Mouse (Mus musculus): ENCODE data around the gene Apba2. TPM values are rescaled to one million over a fixed set of nuclear protein-coding genes. Genes with fewer than 3 reads are reported as not detected.

The Apba2 gene
- polyA plus RNA-seq, 1 experiment from 2014 or later: 5.4 TPM

DNA sequence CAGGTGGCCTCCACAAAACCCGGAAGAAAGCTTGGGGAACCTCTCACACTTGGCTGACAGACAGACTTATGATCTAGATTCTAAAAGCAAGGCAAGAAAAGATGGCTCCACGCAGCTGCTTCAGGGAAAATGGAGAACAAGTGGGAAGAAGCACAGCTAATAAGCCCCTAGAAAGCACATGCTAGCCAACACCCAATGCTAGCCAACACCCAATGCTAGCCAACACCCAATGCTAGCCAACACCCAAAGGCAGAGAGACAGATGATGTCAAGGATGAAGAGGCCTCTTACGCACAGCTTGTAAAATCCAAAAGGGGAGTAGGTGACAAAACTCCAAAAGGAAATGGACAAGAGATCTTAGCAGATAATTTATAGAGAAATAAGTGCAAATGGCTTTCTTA lies 108.4 kb downstream of the Apba2 start:
- Histone ChIP-seq H3K4me2 (no peak overlapping the region), H3K9me3 (replicated peaks) (no peaks in the 10 kb centered on the region; the same call in 1 of the 2 replicates), H3K4me3 (replicated peaks) (no peak overlapping the region), H3K27me3 (no peaks in the 10 kb centered on the region), H3K9ac (no peak overlapping the region), H3K4me1 (no peaks in the 10 kb centered on the region), H3K36me3 (no peaks in the 10 kb centered on the region), H3K27ac (no peak overlapping the region)
- ATAC-seq (replicated peaks; ENCODE audit: low FRiP score): no peak
- 81% methylated on average over 3 of the region's 3 CpGs for WGBS

DNA sequence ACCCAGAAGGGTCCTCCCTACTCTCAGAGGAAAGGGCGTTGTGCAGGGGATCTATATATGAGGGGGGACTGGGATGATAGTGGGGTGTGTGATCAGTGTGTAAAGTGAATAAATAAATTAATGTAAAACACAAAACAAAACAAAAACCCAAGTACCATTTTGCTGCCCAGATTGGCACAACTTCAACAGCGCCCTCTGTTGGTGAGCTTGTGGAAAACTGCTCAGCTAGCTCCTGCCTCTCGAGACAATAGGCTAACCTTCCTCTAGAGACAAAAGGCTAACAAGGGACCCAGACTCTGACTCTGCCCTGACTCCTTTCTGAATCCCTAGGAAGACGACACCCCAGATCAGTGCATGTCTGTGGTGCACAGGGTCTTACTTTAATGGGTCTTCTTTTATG lies 109.4 kb downstream of the Apba2 start:
- Histone ChIP-seq H3K4me3 (replicated peaks) (no peak overlapping the region), H3K4me1 (no peaks in the 10 kb centered on the region), H3K27me3 (no peaks in the 10 kb centered on the region), H3K4me2 (no peak overlapping the region), H3K9ac (no peak overlapping the region), H3K36me3 (no peaks in the 10 kb centered on the region), H3K27ac (no peak overlapping the region), H3K9me3 (replicated peaks) (no peaks in the 10 kb centered on the region; the same call in 1 of the 2 replicates)
- WGBS: 74% methylated on average over 4 of the region's 4 CpGs
- no peak for ATAC-seq (replicated peaks; ENCODE audit: low FRiP score)

DNA sequence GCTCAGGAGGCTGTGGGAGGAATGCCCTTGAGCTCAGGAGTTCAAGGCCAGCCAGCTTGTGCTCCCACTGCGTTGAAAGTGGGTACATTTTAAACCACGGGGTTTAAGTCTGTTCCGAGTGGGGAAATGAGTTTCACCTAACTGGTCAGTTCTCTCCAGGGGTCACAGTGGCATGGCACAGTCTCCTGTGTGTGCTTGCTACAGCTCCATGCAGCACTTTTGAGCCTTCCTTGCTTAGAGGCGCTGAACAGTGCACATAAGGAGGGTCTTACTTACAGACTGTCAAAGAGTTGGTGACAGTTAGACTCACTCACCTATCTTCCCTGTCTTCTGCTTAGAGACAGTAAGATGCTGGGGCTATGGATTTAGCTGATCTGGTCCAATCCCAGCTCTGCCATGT lies 117.8 kb downstream of the Apba2 start:
- H3K4me1 ChIP-seq: peaks cover 14% of the 10 kb centered on the region
- no peaks in the 10 kb centered on the region for H3K36me3 ChIP-seq
- H3K4me2 ChIP-seq: no peak overlapping the region
- H3K9ac ChIP-seq: no peak overlapping the region
- WGBS: 92% methylated on average over 4 of the region's 4 CpGs
- no peaks in the 10 kb centered on the region for H3K9me3 ChIP-seq (replicated peaks)
- H3K27me3 ChIP-seq: no peaks in the 10 kb centered on the region
- H3K27ac ChIP-seq: no peak overlapping the region
- no peak for ATAC-seq (replicated peaks; ENCODE audit: low FRiP score)
- H3K4me3 ChIP-seq (replicated peaks): no peak overlapping the region

DNA sequence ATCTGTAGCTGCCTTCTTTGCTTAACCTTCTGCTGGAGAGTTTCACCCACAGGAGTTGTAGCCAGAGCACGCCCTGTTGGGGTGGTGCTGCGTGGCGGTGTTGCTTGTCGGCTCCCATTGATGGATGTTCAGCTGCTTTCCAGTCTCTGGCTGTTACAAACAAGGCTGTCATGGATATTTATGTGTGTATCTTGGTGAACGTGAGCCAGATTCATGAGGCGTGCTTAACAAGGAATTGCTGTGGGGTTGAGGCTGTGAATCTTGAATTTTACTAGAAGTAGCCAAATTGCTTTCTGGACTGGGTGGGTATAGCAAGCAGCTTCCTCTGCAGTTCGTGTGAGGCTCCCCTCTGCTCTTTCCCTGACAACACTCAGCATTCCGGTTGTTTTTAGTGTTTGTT lies 125.0 kb downstream of the Apba2 start:
- Histone ChIP-seq H3K4me3 (replicated peaks) (no peak overlapping the region), H3K4me1 (peaks cover 5% of the 10 kb centered on the region; the same call in 1 of the 2 replicates), H3K9me3 (replicated peaks) (no peaks in the 10 kb centered on the region), H3K36me3 (no peaks in the 10 kb centered on the region), H3K9ac (no peak overlapping the region), H3K27ac (no peak overlapping the region), H3K27me3 (no peaks in the 10 kb centered on the region), H3K4me2 (no peak overlapping the region)
- no peak for ATAC-seq (replicated peaks; ENCODE audit: low FRiP score)
- WGBS: 36% methylated on average over 8 of the region's 8 CpGs

DNA sequence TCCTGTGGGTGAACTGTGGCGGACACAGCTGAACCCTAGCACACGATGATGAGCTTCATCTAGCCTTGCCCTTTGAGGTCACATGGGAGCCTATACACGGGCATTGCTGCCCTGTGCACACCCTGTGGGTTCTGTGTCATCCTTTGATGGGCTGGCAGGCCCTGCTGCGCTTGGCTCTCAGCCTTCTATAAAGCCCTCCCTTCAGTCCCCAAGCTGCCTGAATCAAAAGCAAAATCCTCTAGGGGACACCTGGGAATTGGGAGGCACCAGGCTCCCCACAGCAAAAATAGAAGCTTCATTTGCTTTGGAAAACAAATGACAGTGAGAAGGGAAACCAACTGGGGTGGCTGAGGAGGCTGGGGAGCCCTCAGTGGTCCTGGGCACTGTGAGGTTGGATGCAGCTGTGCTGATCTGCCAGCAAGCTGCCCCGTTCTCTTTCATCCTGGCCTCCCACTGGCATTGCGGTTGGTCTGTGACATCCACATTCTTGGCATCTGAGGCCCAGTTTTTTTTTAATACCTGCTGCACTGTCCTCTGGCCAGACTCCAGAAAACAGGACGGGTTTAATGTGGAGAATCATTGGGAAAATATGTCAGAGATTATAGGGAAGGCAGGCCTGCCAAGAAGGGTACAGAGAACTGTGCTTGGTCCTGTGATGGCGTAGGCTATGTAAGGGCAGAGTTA lies 126.6 kb downstream of the Apba2 start:
- Histone ChIP-seq H3K9ac (no peak overlapping the region), H3K4me2 (no peak overlapping the region), H3K4me3 (replicated peaks) (no peak overlapping the region), H3K27me3 (no peaks in the 10 kb centered on the region), H3K9me3 (replicated peaks) (no peaks in the 10 kb centered on the region), H3K4me1 (peaks cover 10% of the 10 kb centered on the region; the same call in 1 of the 2 replicates), H3K27ac (no peak overlapping the region), H3K36me3 (no peaks in the 10 kb centered on the region)
- WGBS: 69% methylated on average over 8 of the region's 8 CpGs
- no peak for ATAC-seq (replicated peaks; ENCODE audit: low FRiP score)

DNA sequence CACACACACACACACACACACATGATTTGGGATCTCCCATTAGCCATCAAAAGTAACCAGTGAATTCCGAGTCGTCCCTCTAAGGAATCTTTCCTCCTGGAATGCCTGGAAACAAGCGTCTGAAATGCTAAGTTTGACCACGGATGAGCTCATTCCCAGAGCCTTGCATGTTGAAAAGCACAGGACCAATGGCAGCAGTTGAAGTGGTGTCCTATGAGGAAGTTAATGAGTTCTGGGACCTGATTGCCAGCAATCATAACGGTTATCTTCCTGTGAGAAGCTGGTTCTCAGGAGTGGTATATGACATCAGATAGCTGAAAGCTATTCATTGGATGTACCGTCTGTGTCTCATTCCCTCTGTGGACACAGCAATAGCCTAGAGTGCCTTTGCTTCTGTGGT lies 129.2 kb downstream of the Apba2 start:
- Histone ChIP-seq H3K27ac (no peak overlapping the region), H3K9ac (no peak overlapping the region), H3K4me2 (no peak overlapping the region), H3K4me1 (peaks cover 7% of the 10 kb centered on the region; the same call in 1 of the 2 replicates), H3K36me3 (no peaks in the 10 kb centered on the region), H3K27me3 (no peaks in the 10 kb centered on the region), H3K4me3 (replicated peaks) (no peak overlapping the region), H3K9me3 (replicated peaks) (no peaks in the 10 kb centered on the region)
- WGBS: 88% methylated on average over 6 of the region's 6 CpGs
- no peak for ATAC-seq (replicated peaks; ENCODE audit: low FRiP score)

DNA sequence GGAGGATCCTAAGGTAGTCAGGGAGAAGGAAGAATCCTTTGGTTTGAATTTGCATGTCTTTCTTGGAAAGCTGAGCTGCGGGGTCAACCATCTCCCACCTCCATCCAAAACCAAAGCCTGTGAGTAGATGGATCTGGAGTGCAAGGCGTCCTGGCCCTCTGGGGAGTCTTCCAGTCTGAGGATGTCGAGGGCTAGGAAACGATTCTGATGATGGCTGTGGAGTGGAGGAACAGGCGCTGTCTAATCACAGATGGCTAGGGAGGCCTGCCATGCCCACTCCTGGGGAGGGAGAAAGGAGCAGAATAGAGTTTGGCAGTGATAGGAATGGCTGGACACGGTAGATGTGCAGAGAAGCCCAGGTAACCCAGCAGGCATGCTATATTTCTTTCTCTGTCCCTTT lies 129.6 kb downstream of the Apba2 start:
- Histone ChIP-seq H3K4me2 (no peak overlapping the region), H3K4me3 (replicated peaks) (no peak overlapping the region), H3K36me3 (no peaks in the 10 kb centered on the region), H3K9ac (no peak overlapping the region), H3K4me1 (peaks cover 7% of the 10 kb centered on the region; the same call in 1 of the 2 replicates), H3K9me3 (replicated peaks) (no peaks in the 10 kb centered on the region), H3K27me3 (no peaks in the 10 kb centered on the region), H3K27ac (no peak overlapping the region)
- ATAC-seq (replicated peaks; ENCODE audit: low FRiP score): no peak
- 65% methylated on average over 6 of the region's 6 CpGs for WGBS

DNA sequence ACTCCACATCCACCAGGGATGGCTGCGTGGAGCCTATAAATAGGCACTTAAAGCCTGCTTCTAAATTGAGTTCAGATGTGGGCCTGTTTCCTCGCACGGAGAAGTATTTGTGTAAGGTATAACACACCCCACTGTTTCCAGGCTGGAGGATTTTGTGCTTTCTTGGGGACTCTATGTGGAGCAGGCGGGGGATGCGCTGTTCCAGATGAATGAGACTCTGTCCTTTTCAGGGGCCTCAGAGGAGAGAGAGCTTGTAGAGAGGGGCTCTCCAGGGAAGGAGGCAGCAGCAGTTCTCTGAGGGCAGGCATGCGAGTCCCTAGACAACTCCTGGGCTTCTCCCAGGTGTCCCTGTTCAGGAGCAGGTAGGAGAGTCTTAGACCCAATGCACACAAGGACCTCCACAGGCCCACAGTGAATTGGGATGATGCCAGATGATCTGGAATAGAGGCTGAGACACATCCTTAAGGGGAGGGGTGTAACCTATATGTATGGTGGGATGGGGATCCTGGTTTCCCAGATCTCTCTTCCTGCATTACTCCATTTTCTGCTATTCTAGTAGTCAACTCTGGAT lies 130.4 kb downstream of the Apba2 start:
- H3K4me2 ChIP-seq: no peak overlapping the region
- no peaks in the 10 kb centered on the region for H3K36me3 ChIP-seq
- peak; percentile 59 for ATAC-seq (replicated peaks; ENCODE audit: low FRiP score)
- no peaks in the 10 kb centered on the region for H3K27me3 ChIP-seq
- no peaks in the 10 kb centered on the region for H3K9me3 ChIP-seq (replicated peaks)
- H3K4me3 ChIP-seq (replicated peaks): no peak overlapping the region
- H3K4me1 ChIP-seq: peaks cover 7% of the 10 kb centered on the region; the same call in 1 of the 2 replicates
- WGBS: 43% methylated on average over 6 of the region's 6 CpGs
- H3K27ac ChIP-seq: no peak overlapping the region
- H3K9ac ChIP-seq: no peak overlapping the region

DNA sequence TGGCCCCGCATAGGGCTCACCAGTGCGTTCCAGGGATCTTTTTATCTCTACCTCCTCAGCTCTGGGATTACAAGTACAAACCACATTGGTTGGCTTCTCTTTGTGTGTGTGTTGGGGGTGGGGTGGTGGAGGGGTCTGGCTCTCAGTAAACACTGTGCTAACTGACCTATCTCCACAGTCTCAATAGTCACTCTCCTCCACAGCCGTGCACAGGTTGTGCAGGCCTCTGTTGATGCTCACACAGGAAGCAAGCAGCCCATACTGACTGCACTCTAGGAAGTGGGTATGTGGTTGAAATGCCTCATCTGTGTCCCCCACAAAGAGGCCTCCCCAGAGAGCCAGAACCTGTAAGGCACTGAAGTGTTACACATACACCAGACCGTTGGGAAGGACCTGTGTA lies 131.7 kb downstream of the Apba2 start:
- H3K4me1 ChIP-seq: peaks cover 7% of the 10 kb centered on the region; the same call in 1 of the 2 replicates
- no peak overlapping the region for H3K4me2 ChIP-seq
- no peak overlapping the region for H3K9ac ChIP-seq
- no peak overlapping the region for H3K27ac ChIP-seq
- H3K36me3 ChIP-seq: no peaks in the 10 kb centered on the region
- 67% methylated on average over 4 of the region's 4 CpGs for WGBS
- no peak for ATAC-seq (replicated peaks; ENCODE audit: low FRiP score)
- H3K9me3 ChIP-seq (replicated peaks): no peaks in the 10 kb centered on the region
- H3K4me3 ChIP-seq (replicated peaks): no peak overlapping the region
- H3K27me3 ChIP-seq: no peaks in the 10 kb centered on the region

DNA sequence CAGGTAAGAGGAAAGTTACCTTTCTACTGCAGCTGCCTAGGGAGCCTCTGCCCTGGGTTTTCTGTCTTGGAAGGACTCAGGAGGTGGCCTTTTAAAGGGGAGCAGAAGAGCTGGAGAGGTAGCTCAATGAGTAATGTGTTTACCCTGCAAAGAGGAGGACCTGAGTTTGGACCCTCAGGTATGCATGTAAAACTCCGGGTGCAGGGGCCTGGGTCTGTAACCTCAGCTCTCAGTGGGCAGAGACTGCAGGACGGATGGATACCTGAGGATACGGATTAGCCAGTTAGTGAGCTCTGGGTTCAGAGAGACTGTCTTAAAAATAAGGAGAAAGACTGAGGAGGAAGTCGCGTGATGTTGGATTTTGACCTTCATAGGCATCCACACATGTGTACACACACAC lies 132.4 kb downstream of the Apba2 start:
- Histone ChIP-seq H3K9ac (no peak overlapping the region), H3K27ac (no peak overlapping the region), H3K9me3 (replicated peaks) (no peaks in the 10 kb centered on the region), H3K4me1 (peaks cover 7% of the 10 kb centered on the region; the same call in 1 of the 2 replicates), H3K4me3 (replicated peaks) (no peak overlapping the region), H3K27me3 (no peaks in the 10 kb centered on the region), H3K4me2 (no peak overlapping the region), H3K36me3 (no peaks in the 10 kb centered on the region)
- no peak for ATAC-seq (replicated peaks; ENCODE audit: low FRiP score)
- WGBS: 85% methylated on average over 5 of the region's 5 CpGs

DNA sequence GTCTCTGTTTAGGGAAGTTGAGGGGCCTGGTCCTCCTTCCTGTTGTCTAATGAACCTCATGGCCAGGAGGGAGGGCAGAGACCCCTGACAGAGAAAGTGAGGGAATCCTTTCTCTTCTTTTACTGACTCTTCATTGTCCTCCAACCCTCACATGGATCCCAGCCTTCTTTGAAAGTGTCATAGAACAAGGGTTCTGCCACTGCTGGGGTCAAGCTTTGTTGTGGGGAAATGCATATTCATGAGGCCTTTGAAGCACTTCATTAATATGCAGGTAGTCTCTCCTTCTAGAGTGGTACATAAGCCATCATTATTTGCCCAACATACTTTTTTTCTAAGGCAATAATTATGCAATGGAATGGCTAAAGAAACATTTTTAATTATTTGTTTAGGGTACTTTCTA lies 133.0 kb downstream of the Apba2 start:
- no peak for ATAC-seq (replicated peaks; ENCODE audit: low FRiP score)
- no peak overlapping the region for H3K4me2 ChIP-seq
- H3K4me1 ChIP-seq: peaks cover 7% of the 10 kb centered on the region; the same call in 1 of the 2 replicates
- H3K36me3 ChIP-seq: no peaks in the 10 kb centered on the region
- H3K9me3 ChIP-seq (replicated peaks): no peaks in the 10 kb centered on the region
- no peak overlapping the region for H3K4me3 ChIP-seq (replicated peaks)
- H3K9ac ChIP-seq: no peak overlapping the region
- H3K27ac ChIP-seq: no peak overlapping the region
- no peaks in the 10 kb centered on the region for H3K27me3 ChIP-seq

DNA sequence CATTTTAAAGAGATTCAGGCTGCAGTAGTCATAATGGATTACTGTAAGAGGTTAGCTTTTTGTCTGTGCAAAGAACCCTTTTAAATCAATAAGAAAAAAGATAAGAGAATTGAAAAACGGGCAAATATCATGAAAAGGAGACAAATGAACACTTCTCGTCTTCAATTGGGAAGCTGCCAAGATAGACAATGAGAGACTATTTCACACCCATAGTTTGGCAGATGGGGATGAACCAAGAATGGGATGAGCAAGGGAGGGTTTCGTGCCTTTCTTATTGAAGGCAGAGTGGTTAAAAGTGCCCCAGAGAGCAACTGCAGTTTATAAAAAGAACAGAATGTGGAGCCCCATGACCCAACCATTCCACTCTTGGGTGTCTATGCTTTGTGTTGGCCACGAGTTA lies 137.4 kb downstream of the Apba2 start:
- 71% methylated on average over 4 of the region's 4 CpGs for WGBS
- no peak overlapping the region for H3K27ac ChIP-seq
- H3K27me3 ChIP-seq: no peaks in the 10 kb centered on the region
- no peaks in the 10 kb centered on the region for H3K36me3 ChIP-seq
- no peak overlapping the region for H3K9ac ChIP-seq
- no peak for ATAC-seq (replicated peaks; ENCODE audit: low FRiP score)
- H3K4me1 ChIP-seq: no peaks in the 10 kb centered on the region
- no peak overlapping the region for H3K4me3 ChIP-seq (replicated peaks)
- H3K4me2 ChIP-seq: no peak overlapping the region
- no peaks in the 10 kb centered on the region for H3K9me3 ChIP-seq (replicated peaks)

DNA sequence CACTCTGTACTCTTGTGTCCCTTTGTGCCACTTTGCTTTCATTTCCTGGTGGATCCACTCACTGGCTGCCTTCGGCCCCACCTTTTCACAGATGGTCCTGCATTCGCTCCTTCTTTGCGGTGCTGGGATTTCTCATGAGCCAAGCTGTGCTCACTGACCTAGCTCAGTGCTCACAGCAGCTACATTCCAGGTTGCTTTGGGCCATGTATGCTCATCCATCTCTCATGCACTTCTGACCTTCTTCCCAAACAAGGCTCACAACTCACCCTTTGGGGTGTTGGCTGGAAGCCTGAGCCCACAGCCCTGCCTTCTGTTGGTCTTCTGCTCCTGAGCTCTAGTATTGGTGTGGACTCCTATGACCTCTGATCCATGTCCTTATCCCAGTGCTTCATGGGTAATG lies 139.1 kb downstream of the Apba2 start:
- WGBS: 88% methylated on average over 3 of the region's 3 CpGs
- no peak overlapping the region for H3K27ac ChIP-seq
- no peak for ATAC-seq (replicated peaks; ENCODE audit: low FRiP score)
- H3K36me3 ChIP-seq: no peaks in the 10 kb centered on the region
- no peak overlapping the region for H3K4me3 ChIP-seq (replicated peaks)
- no peaks in the 10 kb centered on the region for H3K9me3 ChIP-seq (replicated peaks)
- no peak overlapping the region for H3K9ac ChIP-seq
- H3K4me2 ChIP-seq: no peak overlapping the region
- H3K27me3 ChIP-seq: no peaks in the 10 kb centered on the region
- H3K4me1 ChIP-seq: no peaks in the 10 kb centered on the region

All from kidney, embryonic 15.5 days (tissue).